Mouse (Mus musculus) MEL (cell line): Measurements from ENCODE around the gene Srsf5. TPM values are rescaled to one million over a fixed set of nuclear protein-coding genes. Genes with fewer than 3 reads are reported as not detected.

Source experiments
- DNase-seq: peaks from one replicate; pipeline ENCODE4 v3.0.0; 2011; ENCODE audit warnings: low read depth, low spot score
- H3K27ac ChIP-seq: 2 replicates; pipeline ENCODE4 v1.5.1; 2012; ENCODE audit warnings: low read depth, mild to moderate bottlenecking, control low read depth, low read length, moderate library complexity; ENCODE audit not compliant: control insufficient read depth
- H3K27me3 ChIP-seq, 2 experiments: fragments of 150-350 bp in 1 of 2; sonication (generic) in 1 of 2; 2 replicates each; pipeline ENCODE4 v1.6.1; 2012; ENCODE audit warnings: low read length in 2 of 2, mild to moderate bottlenecking in 2 of 2, improper control_type of control experiment in 1 of 2, moderate library complexity in 1 of 2; ENCODE audit not compliant: insufficient read depth in 2 of 2, control insufficient read depth in 1 of 2
- H3K36me3 ChIP-seq, 2 experiments: 2 replicates each; pipeline ENCODE4 v1.6.1; 2012 to 2014; ENCODE audit warnings: low read length in 2 of 2, improper control_type of control experiment in 1 of 2, inconsistent platforms in 1 of 2, mild to moderate bottlenecking in 1 of 2; ENCODE audit not compliant: insufficient read depth in 2 of 2, control insufficient read depth in 1 of 2
- H3K4me1 ChIP-seq, 2 experiments: fragments of 150-350 bp in 1 of 2; sonication (generic) in 1 of 2; 2 replicates each; pipeline ENCODE4 v1.6.1; 2012; ENCODE audit warnings: low read length in 2 of 2, improper control_type of control experiment in 1 of 2, mild to moderate bottlenecking in 1 of 2; ENCODE audit not compliant: insufficient read depth in 2 of 2, control insufficient read depth in 1 of 2
- H3K4me3 ChIP-seq, 2 experiments: fragments of 150-350 bp in 1 of 2; sonication (generic) in 1 of 2; 2 replicates each; pipeline ENCODE4 v1.5.1; 2012; ENCODE audit warnings: low read depth in 2 of 2, low read length in 2 of 2, mild to moderate bottlenecking in 2 of 2, moderate library complexity in 2 of 2, control low read depth in 1 of 2, improper control_type of control experiment in 1 of 2; ENCODE audit not compliant: control insufficient read depth in 1 of 2, insufficient read depth in 1 of 2
- H3K79me2 ChIP-seq: 2 replicates; pipeline ENCODE4 v1.6.1; 2012; ENCODE audit warnings: mild to moderate bottlenecking, low read length, moderate library complexity; ENCODE audit not compliant: control insufficient read depth, poor library complexity, insufficient read depth
- H3K9ac ChIP-seq: 2 replicates; pipeline ENCODE4 v1.6.1; 2012; ENCODE audit warnings: low read depth, mild to moderate bottlenecking, control low read depth, low read length, moderate library complexity; ENCODE audit not compliant: control insufficient read depth, poor library complexity, severe bottlenecking
- H3K9me3 ChIP-seq: fragments of 150-350 bp; sonication (generic); replicated peaks from 2 replicates; pipeline ENCODE4 v1.6.1; 2012; ENCODE audit warnings: mild to moderate bottlenecking, low read length, improper control_type of control experiment, moderate library complexity; ENCODE audit not compliant: insufficient read depth
- BHLHE40 ChIP-seq: IDR thresholded peaks from 2 replicates; pipeline ENCODE4 v1.6.1; 2012; ENCODE audit warnings: low read depth, mild to moderate bottlenecking, inconsistent platforms, low read length, improper control_type of control experiment, borderline replicate concordance
- CHD1 ChIP-seq: IDR thresholded peaks from 2 replicates; pipeline ENCODE4 v1.6.1; 2012; ENCODE audit warnings: low read depth, mild to moderate bottlenecking, inconsistent platforms, low read length, improper control_type of control experiment
- E2F4 ChIP-seq: IDR thresholded peaks from 2 replicates; pipeline ENCODE4 v1.6.1; 2011; ENCODE audit warnings: low read depth, low read length, improper control_type of control experiment, borderline replicate concordance
- ELF1 ChIP-seq: IDR thresholded peaks from 2 replicates; pipeline ENCODE4 v1.6.1; 2014; ENCODE audit warnings: low read depth, mild to moderate bottlenecking, inconsistent platforms, low read length, improper control_type of control experiment, moderate library complexity
- EP300 ChIP-seq, 2 experiments: IDR thresholded peaks; 2 replicates each; pipeline ENCODE4 v1.6.1; 2011; ENCODE audit warnings: improper control_type of control experiment in 2 of 2, low read length in 2 of 2, low read depth in 1 of 2, mild to moderate bottlenecking in 1 of 2
- GABPA ChIP-seq: IDR thresholded peaks from 2 replicates; pipeline ENCODE4 v1.6.1; 2012; ENCODE audit warnings: low read depth, mild to moderate bottlenecking, inconsistent platforms, low read length, improper control_type of control experiment, moderate library complexity
- JUND ChIP-seq: IDR thresholded peaks from 2 replicates; pipeline ENCODE4 v1.6.1; 2011; ENCODE audit warnings: low read depth, mild to moderate bottlenecking, improper control_type of control experiment, low read length
- MAFK ChIP-seq: IDR thresholded peaks from 2 replicates; pipeline ENCODE4 v1.6.1; 2011; ENCODE audit warnings: low read depth, mild to moderate bottlenecking, low read length, improper control_type of control experiment, borderline replicate concordance
- MAX ChIP-seq: IDR thresholded peaks from 2 replicates; pipeline ENCODE4 v1.6.1; 2011; ENCODE audit warnings: low read length, improper control_type of control experiment
- MXI1 ChIP-seq: IDR thresholded peaks from 2 replicates; pipeline ENCODE4 v1.6.1; 2011; ENCODE audit warnings: mild to moderate bottlenecking, low read depth, low read length, improper control_type of control experiment
- NRF1 ChIP-seq: IDR thresholded peaks from 2 replicates; pipeline ENCODE4 v1.6.1; 2014; ENCODE audit warnings: low read depth, mild to moderate bottlenecking, inconsistent platforms, low read length, improper control_type of control experiment, moderate library complexity; ENCODE audit not compliant: poor library complexity, insufficient read depth, severe bottlenecking
- POLR2AphosphoS5 ChIP-seq: IDR thresholded peaks from 2 replicates; pipeline ENCODE4 v1.6.1; 2012; ENCODE audit warnings: low read depth, borderline replicate concordance, mild to moderate bottlenecking, inconsistent platforms, low read length, moderate library complexity, mixed read lengths
- RCOR1 ChIP-seq: IDR thresholded peaks from 2 replicates; pipeline ENCODE4 v1.6.1; 2012; ENCODE audit warnings: low read depth, mild to moderate bottlenecking, inconsistent platforms, low read length, improper control_type of control experiment
- SMC3 ChIP-seq: IDR thresholded peaks from 2 replicates; pipeline ENCODE4 v1.6.1; 2011; ENCODE audit warnings: low read depth, low read length, improper control_type of control experiment
- TAL1 ChIP-seq: IDR thresholded peaks from 2 replicates; pipeline ENCODE4 v1.6.1; 2012; ENCODE audit warnings: mild to moderate bottlenecking, inconsistent platforms, low read length, moderate library complexity, mixed read lengths
- TBP ChIP-seq: IDR thresholded peaks from 2 replicates; pipeline ENCODE4 v1.8.0; 2011; ENCODE audit warnings: low read depth, low read length, improper control_type of control experiment
- UBTF ChIP-seq: IDR thresholded peaks from 2 replicates; pipeline ENCODE4 v1.6.1; 2012; ENCODE audit warnings: low read depth, mild to moderate bottlenecking, inconsistent platforms, low read length, improper control_type of control experiment, moderate library complexity, borderline replicate concordance; ENCODE audit not compliant: insufficient read depth
- USF1 ChIP-seq: IDR thresholded peaks from 2 replicates; pipeline ENCODE4 v1.6.1; 2014; ENCODE audit warnings: low read depth, mild to moderate bottlenecking, inconsistent platforms, low read length, improper control_type of control experiment, moderate library complexity
- ZKSCAN1 ChIP-seq: IDR thresholded peaks from 2 replicates; pipeline ENCODE4 v1.6.1; 2012; ENCODE audit warnings: low read depth, mild to moderate bottlenecking, inconsistent platforms, low read length, improper control_type of control experiment, moderate library complexity
- ZMIZ1 ChIP-seq: IDR thresholded peaks from 2 replicates; pipeline ENCODE4 v1.6.1; 2012; ENCODE audit warnings: low read depth, mild to moderate bottlenecking, inconsistent platforms, low read length, improper control_type of control experiment, moderate library complexity
- polyA plus RNA-seq, 2 experiments: library from polyadenylated mRNA; stranded (reverse) in 1 of 2; unstranded in 1 of 2; fragments of >175 nt in 1 of 2; fragments of >200 nt in 1 of 2; gene quantifications; 2 replicates each; pipeline versions ENCODE4 v1.2.1 to v1.2.4; 2012; ENCODE audit warnings: low replicate concordance in 2 of 2, low read depth in 1 of 2; ENCODE audit not compliant: insufficient read length in 2 of 2, insufficient read depth in 1 of 2, missing spikeins in 1 of 2
- total RNA-seq: library from RNA; depleted of rRNA; stranded (reverse); fragments of 300-350 nt; gene quantifications from 2 replicates; pipeline ENCODE4 v1.2.3, GENCODE M21; 2012

The Srsf5 gene
- total and polyA plus RNA-seq, 3 experiments: 276 to 460 (median 401) TPM

DNA sequence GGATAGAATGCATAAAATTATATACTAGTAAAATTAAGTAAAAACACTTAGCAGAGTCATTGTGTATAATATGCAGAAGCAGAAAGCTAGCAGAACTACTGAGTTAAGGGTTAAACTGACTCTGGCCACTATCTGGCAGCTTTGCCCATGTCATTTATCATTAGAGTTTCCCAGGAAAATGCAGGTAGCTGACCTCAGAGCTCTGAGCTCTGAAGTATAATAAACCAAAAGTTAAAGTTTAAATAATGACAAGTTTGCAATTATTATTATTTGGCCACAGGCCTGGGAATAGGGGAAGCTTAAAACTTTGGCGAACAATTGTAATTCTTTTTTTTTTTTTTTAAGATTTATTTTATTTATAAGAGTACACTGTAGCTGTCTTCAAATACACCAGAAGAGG is 12.4 kb upstream of the Srsf5 start:
- TF ChIP-seq NRF1 (no peak), E2F4 (no peak), RCOR1 (no peak), CHD1 (no peak), MAX (no peak), TAL1 (no peak), ZKSCAN1 (no peak), ZMIZ1 (no peak), USF1 (no peak), GABPA (no peak), BHLHE40 (no peak), TBP (no peak), UBTF (no peak), SMC3 (no peak), ELF1 (no peak), MAFK (no peak), MXI1 (no peak), JUND (no peak)
- no peak overlapping the region for H3K27ac ChIP-seq
- no peak for DNase-seq
- peaks cover 0 to 5% of the 10 kb centered on the region in 2 experiments; a peak in 2 of 4 replicates for H3K36me3 ChIP-seq
- H3K27me3 ChIP-seq: no peaks in the 10 kb centered on the region
- no peak overlapping the region for H3K4me3 ChIP-seq
- H3K4me1 ChIP-seq: peaks cover 9 to 12% of the 10 kb centered on the region in 2 experiments
- H3K79me2 ChIP-seq: no peaks in the 10 kb centered on the region
- H3K9ac ChIP-seq: no peak overlapping the region
- H3K9me3 ChIP-seq: no peaks in the 10 kb centered on the region

DNA sequence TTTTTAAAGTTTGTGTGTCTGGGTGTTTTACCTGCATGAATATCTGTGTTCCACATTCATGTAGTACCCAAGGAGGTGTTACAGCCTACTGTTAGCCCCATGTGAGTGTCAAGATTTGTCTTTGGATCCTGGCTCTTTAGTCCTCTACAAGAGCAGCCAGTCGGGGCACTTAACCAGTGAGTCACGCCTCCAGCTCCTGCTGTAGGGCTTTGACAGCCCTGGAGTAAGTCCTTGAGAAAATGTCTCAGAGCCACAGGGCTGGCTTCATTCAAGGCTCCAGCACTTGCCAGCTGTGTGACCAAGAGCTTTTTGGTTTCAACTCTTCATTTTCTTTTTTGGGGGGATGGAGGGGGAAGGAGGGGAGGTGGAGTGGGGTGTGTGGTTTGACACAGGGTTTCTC is 8.6 kb upstream of the Srsf5 start:
- H3K9ac ChIP-seq: no peak overlapping the region
- peaks cover 0 to 11% of the 10 kb centered on the region in 2 experiments; a peak in 2 of 4 replicates for H3K36me3 ChIP-seq
- H3K27ac ChIP-seq: no peak overlapping the region
- TF ChIP-seq JUND (no peak), POLR2AphosphoS5 (no peak), EP300 (IDR thresholded peaks at IDR 0.05; ENCODE audit: low read depth in 1 of 2, low read length in 2 of 2) (no peak)
- DNase-seq: no peak
- H3K4me1 ChIP-seq: peaks cover 14 to 19% of the 10 kb centered on the region in 2 experiments
- no peaks in the 10 kb centered on the region for H3K27me3 ChIP-seq
- H3K4me3 ChIP-seq: no peak overlapping the region
- H3K9me3 ChIP-seq: no peaks in the 10 kb centered on the region
- H3K79me2 ChIP-seq: no peaks in the 10 kb centered on the region
